Mouse (Mus musculus) ES-Bruce4 (cell line): ENCODE measurements around the gene Rcc2. TPM values are rescaled to one million over a fixed set of nuclear protein-coding genes. Genes with fewer than 3 reads are reported as not detected.
A peak's percentile ranks its signal among the peaks of the same experiment; 100 is the strongest.

Source experiments
- H3K27ac ChIP-seq: 2 replicates; pipeline ENCODE4 v1.5.1; 2012; ENCODE audit warnings: low read length, inconsistent platforms; ENCODE audit not compliant: insufficient read depth
- H3K27me3 ChIP-seq: 2 replicates; pipeline ENCODE4 v1.6.1; 2012; ENCODE audit warnings: mild to moderate bottlenecking, low read length, inconsistent platforms; ENCODE audit not compliant: control insufficient read depth, poor library complexity, insufficient read depth, severe bottlenecking
- H3K36me3 ChIP-seq: 2 replicates; pipeline ENCODE4 v1.6.1; 2012; ENCODE audit warnings: inconsistent platforms, mild to moderate bottlenecking, low read length, moderate library complexity; ENCODE audit not compliant: control insufficient read depth, poor library complexity, insufficient read depth, severe bottlenecking
- H3K4me1 ChIP-seq: one replicate; pipeline ENCODE4 v1.8.1; 2011; ENCODE audit warnings: low read length; ENCODE audit not compliant: control insufficient read depth, insufficient read depth
- H3K4me3 ChIP-seq: 2 replicates; pipeline ENCODE4 v1.5.1; 2011; ENCODE audit warnings: low read depth, mild to moderate bottlenecking, low read length
- H3K9ac ChIP-seq: 2 replicates; pipeline ENCODE4 v1.6.1; 2012; ENCODE audit warnings: low read depth, mild to moderate bottlenecking, inconsistent platforms; ENCODE audit not compliant: poor library complexity, severe bottlenecking
- H3K9me3 ChIP-seq: replicated peaks from 2 replicates; pipeline ENCODE4 v1.6.1; 2012; ENCODE audit warnings: mild to moderate bottlenecking, low read length, inconsistent platforms; ENCODE audit not compliant: control insufficient read depth, poor library complexity, insufficient read depth, severe bottlenecking
- CTCF ChIP-seq: IDR thresholded peaks from one replicate; pipeline ENCODE4 v1.8.1; 2011; ENCODE audit warnings: low read depth, low read length
- EP300 ChIP-seq: IDR thresholded peaks from 2 replicates; pipeline ENCODE4 v1.6.1; 2011; ENCODE audit warnings: low read depth, low read length; ENCODE audit not compliant: insufficient read depth
- POLR2A ChIP-seq: IDR thresholded peaks from one replicate; pipeline ENCODE4 v1.8.1; 2011; ENCODE audit warnings: low read length; ENCODE audit not compliant: insufficient read depth
- polyA plus RNA-seq: library from polyadenylated mRNA; stranded (reverse); fragments of >200 nt; gene quantifications from 2 replicates; pipeline ENCODE4 v1.2.4, GENCODE M21; 2011; ENCODE audit warnings: low read depth; ENCODE audit not compliant: missing spikeins, insufficient read depth, insufficient read length

Rcc2 gene
- polyA plus RNA-seq, 1 experiment, result 227 TPM

DNA sequence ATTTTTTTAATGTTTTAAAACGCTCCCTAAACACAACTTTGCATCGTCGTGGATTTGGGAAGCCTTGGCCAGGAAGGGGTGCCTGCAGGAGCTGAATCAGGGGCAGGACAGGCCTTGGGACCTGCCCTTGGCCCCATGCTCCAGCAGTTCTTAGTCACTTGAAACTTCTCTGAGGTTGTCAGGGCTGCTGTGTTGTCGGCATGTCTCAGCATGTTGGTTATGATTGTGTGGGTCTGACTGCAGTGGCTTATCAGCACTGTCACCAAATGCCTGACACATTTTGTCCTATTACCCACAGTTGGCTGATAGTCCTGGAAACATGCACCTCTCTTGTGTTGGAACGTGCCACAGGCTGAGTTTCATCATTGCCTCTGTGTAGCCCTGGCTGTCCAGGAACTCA lies 19.8 kb downstream of the Rcc2 start:
- Histone ChIP-seq H3K9me3 (no peaks in the 10 kb centered on the region), H3K27me3 (no peaks in the 10 kb centered on the region), H3K4me1 (no peaks in the 10 kb centered on the region), H3K9ac (no peak overlapping the region), H3K4me3 (no peak overlapping the region), H3K27ac (peak overlapping the region; percentile 53; the same call in 1 of the 2 replicates), H3K36me3 (peaks cover 73% of the 10 kb centered on the region)
- TF ChIP-seq POLR2A, result no peak
- TF ChIP-seq CTCF, result no peak
- no peak for TF ChIP-seq EP300

DNA sequence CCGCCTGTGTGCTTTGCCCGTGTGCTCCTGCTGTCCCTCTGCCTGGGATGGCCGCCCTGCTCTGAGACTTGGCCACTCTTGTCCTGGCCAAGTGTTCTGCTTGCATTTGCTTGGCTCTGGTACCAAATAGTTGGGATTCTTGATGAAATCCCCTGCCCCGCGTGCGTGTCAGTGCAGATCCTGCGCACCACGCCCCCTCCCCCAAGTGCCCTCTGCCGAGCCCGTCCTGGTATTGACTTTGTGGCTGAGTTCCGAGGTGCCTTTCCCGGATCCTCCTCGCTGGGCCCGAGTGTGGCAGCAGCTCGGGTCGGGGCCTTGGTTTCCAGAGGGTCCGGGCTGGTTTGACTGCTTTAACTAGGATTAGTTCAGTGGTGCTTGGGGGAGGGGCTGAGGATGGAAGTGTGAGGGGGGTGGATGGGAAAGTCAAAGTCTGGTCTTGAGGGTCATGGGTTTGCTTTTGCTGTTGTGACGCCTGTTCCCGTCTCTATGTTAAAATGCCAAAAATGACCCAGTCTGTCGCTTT lies 21.7 kb downstream of the Rcc2 start:
- Histone ChIP-seq H3K9me3 (no peaks in the 10 kb centered on the region), H3K27me3 (no peaks in the 10 kb centered on the region), H3K4me3 (no peak overlapping the region), H3K9ac (no peak overlapping the region), H3K4me1 (no peaks in the 10 kb centered on the region), H3K36me3 (peaks cover 54% of the 10 kb centered on the region), H3K27ac (no peak overlapping the region)
- TF ChIP-seq EP300, result no peak
- no peak for TF ChIP-seq CTCF
- no peak for TF ChIP-seq POLR2A

DNA sequence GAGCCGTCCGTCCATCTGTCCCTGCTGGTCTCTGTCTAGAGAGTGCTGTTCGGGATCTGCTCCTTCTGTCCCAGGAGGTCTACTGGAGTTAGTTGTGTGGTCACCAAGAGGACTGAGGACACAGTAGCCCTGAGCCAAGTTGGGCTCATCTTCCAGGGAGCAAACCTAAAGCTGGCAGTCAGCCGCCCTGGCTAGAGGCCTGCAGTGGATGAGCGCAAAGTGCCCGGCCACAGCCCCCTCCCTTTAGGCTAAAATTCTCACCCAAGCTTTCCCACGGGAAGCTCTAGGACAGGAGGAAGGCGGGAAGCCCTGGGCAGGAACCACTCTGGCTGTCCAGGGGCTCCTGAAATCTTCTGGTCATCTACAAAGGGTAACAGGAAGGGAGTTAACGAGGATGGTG lies 22.4 kb downstream of the Rcc2 start:
- Histone ChIP-seq H3K4me3 (no peak overlapping the region), H3K9ac (no peak overlapping the region), H3K4me1 (no peaks in the 10 kb centered on the region), H3K27ac (no peak overlapping the region), H3K36me3 (peaks cover 49% of the 10 kb centered on the region), H3K27me3 (no peaks in the 10 kb centered on the region), H3K9me3 (no peaks in the 10 kb centered on the region)
- TF ChIP-seq POLR2A, result no peak
- TF ChIP-seq EP300, result no peak
- TF ChIP-seq CTCF, result no peak

DNA sequence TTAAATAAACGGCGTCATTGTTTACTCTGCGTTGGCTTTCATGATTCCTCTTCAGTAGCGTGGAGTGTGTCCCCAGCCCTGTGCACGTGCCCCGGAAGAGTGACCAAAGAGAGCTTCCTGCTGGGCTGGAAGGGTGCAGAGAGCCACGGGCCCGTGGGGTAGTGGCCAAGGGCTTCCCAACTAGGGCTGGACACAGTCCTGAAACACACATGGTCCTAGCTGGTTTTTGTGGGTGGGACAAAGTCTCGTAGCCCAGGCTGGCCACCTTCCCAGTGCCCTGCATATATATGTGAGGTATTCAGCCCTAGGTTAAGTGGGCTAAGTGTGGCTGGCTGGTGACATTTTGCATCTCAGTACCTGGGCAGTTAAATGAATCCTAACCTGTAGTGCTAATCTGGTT lies 22.9 kb downstream of the Rcc2 start:
- Histone ChIP-seq H3K9me3 (no peaks in the 10 kb centered on the region), H3K4me3 (no peak overlapping the region), H3K9ac (no peak overlapping the region), H3K27me3 (no peaks in the 10 kb centered on the region), H3K27ac (no peak overlapping the region), H3K36me3 (peaks cover 44% of the 10 kb centered on the region), H3K4me1 (no peaks in the 10 kb centered on the region)
- TF ChIP-seq CTCF (no peak), POLR2A (no peak), EP300 (no peak)

DNA sequence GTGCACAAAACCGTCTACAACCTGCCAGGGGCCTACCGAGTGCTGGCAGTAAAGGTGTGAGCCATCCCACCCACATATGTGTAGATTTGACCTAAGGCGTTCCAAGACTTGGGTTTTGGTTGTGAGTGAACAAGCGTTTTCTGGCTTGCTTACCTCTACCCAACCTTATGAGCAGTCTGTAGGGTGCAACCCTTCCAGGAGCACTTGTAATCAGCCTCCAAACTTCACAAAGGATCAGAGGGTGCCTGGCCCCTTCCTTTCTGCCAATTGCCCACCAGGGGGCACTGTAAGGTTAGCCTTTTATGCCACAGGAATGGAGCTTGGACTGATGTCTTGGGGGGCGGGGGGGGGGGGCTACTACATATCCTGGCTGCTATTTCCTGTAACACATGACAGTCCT lies 23.5 kb downstream of the Rcc2 start:
- Histone ChIP-seq H3K27me3 (no peaks in the 10 kb centered on the region), H3K4me1 (no peaks in the 10 kb centered on the region), H3K36me3 (peaks cover 38% of the 10 kb centered on the region), H3K9me3 (no peaks in the 10 kb centered on the region), H3K4me3 (no peak overlapping the region), H3K27ac (no peak overlapping the region), H3K9ac (no peak overlapping the region)
- peak; percentile 61 for TF ChIP-seq CTCF
- TF ChIP-seq EP300, result no peak

DNA sequence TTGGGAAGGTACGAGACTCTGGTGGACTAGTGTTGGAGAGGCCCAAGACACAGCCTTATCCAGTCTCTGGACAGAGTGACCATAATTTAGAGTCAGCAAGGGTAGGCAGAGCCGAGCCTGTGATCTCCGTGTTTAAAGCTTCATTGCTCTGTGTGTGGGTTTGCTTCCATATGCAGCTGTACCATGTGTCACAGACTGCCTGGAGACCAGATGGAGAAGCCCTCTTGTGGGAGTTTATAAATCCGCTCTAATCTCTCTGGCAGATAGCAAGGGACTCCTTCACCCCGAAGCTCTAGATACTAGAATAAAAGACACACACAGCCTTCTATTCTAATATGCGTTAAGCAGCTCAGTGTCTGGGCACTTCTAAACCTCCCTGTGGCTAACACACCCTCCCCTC lies 24.4 kb downstream of the Rcc2 start:
- H3K4me1 ChIP-seq, result no peaks in the 10 kb centered on the region
- no peak overlapping the region for H3K9ac ChIP-seq
- H3K27me3 ChIP-seq, result no peaks in the 10 kb centered on the region
- H3K9me3 ChIP-seq, result no peaks in the 10 kb centered on the region
- peaks cover 30% of the 10 kb centered on the region for H3K36me3 ChIP-seq
- no peak overlapping the region for H3K27ac ChIP-seq
- no peak overlapping the region for H3K4me3 ChIP-seq
- TF ChIP-seq EP300 (no peak), CTCF (no peak), POLR2A (no peak)
